Mouse (Mus musculus): Measurements from ENCODE around the gene Mrps18a. TPM values are rescaled to one million over a fixed set of nuclear protein-coding genes. Genes with fewer than 3 reads are reported as not detected.

The Mrps18a gene
- total and polyA plus RNA-seq, 3 experiments = 78.1 to 127 (median 126) TPM

DNA sequence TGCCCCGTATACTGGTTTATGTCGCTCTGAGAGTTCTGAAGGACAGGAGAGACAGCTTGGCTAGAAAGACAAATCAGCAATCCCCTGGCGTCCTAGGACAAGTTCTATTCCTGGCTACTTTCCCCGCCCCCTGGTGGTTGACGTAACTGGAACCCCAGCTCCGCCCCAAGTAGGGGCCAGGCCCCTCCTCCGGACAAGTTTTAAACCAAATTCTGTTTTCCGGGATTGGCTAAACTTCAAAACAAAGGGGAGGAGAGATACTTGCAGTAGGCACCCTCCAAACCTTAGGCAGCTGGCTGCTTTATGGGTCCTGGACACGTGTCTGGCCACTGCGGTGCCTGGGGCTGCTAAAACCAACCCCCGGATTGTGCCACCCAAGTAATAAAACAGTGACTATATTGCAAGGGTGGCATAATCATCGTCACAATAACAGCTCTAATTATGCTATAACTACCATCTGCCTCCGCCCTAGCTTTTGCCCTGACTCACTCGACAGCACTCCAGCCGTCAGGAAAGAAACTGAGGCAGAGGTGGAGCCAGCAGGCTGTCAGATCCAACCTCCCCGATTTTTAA is 49.4 kb downstream of the Mrps18a start (continued):
- TF ChIP-seq MEF2A (IDR thresholded peaks at IDR 0.05; ENCODE audit: borderline replicate concordance, low read depth, low read length) = peak; percentile 93
- TF ChIP-seq CTCF (conservative IDR thresholded peaks at IDR 0.05 in 1 of 2, IDR thresholded peaks at IDR 0.05 in 1 of 2; ENCODE audit: low read depth in 2 of 2, low read length in 2 of 2) = no peak
- peak; percentile 17; the same call in 1 of the 2 replicates for TF ChIP-seq BHLHE40 (IDR thresholded peaks at IDR 0.05; ENCODE audit: low read depth, low read length)
- no peak for TF ChIP-seq SMC3 (IDR thresholded peaks at IDR 0.05; ENCODE audit: low read depth, low read length)
- TF ChIP-seq MAFK (IDR thresholded peaks at IDR 0.05; ENCODE audit: insufficient replicate concordance, low read length) = no peak
- no peak for TF ChIP-seq JUN (IDR thresholded peaks at IDR 0.05; ENCODE audit: insufficient read depth, low read depth, low read length)
- 0 out of 2 replicates have a peak, but pooled peaks have one; percentile 38 for TF ChIP-seq KAT2A (IDR thresholded peaks at IDR 0.05; ENCODE audit: insufficient replicate concordance, low read length)

DNA sequence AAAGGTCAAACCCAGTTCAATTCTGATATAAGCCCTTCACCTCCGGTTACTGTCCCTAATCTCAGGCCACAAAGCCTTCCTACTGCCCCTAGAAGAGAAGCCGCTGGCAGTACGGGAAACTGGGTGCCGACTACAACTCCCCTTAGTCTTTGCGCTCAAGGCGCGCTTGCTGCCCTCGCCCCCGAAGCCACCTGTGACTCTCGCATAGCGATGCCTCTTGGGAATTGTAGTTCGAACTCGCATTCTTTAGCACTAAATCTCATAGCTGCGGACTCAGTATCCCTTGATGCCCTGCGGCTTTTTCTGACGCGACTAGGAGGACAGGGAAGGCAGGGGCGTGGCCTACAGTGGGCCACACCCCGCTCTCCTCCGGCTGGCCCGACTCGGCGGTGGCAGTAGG is 49.9 kb downstream of the Mrps18a start, which contains the start of gene Gtpbp2:
Gene Gtpbp2 (plus strand): TSS at position 347 of the 400 bp plus-strand sequence.
- in situ Hi-C loops (cut with MboI; ENCODE audit: low pct_ligation_motif_present, low pct_unique_long_range_greater_than_20kb, low sequenced_read_pairs) = no loop called here

More for the DNA sequence above, 49.9 kb downstream of the Mrps18a start, which contains the start of gene Gtpbp2:
- Histone ChIP-seq H3K4me3 (replicated peaks in 1 of 3; ENCODE audit: low read depth in 2 of 3, low read length in 2 of 3, poor library complexity in 1 of 3) (peak within 1 kb of the TSS; percentile 67 to 94 (median 82)), H3K27me3 (replicated peaks) (no peaks in the 10 kb centered on the region), H3K9ac (ENCODE audit: insufficient read depth, low read depth) (peak within 1 kb of the TSS; percentile 97), H3K27ac (ENCODE audit: insufficient read depth, low read depth) (peak within 1 kb of the TSS; percentile 98), H3K36me3 (replicated peaks in 1 of 2; ENCODE audit: control insufficient read depth in 1 of 2, insufficient read depth in 1 of 2, low read length in 1 of 2) (peaks cover 18 to 19% of the 10 kb centered on the region in 2 experiments), H3K4me1 (ENCODE audit: control insufficient read depth in 1 of 2, insufficient read depth in 2 of 2) (peaks cover 14 to 35% of the 10 kb centered on the region in 2 experiments), H3K9me3 (replicated peaks; ENCODE audit: low read length) (no peaks in the 10 kb centered on the region), H3K4me2 (ENCODE audit: insufficient read depth, low read depth, poor library complexity, severe bottlenecking) (peak within 1 kb of the TSS; percentile 83), H3K79me2 (replicated peaks; ENCODE audit: control insufficient read depth, extremely low read depth, insufficient read depth, poor library complexity, severe bottlenecking) (peaks cover 15% of the 10 kb centered on the region)
- TF ChIP-seq NELFE (IDR thresholded peaks at IDR 0.05; ENCODE audit: low read depth, low read length) = no peak
- TF ChIP-seq USF2 (conservative IDR thresholded peaks at IDR 0.05; ENCODE audit: low read depth, low read length) = no peak
- peak; percentile 99 for TF ChIP-seq KAT2A (IDR thresholded peaks at IDR 0.05; ENCODE audit: insufficient replicate concordance, low read length)
- peak; percentile 51 for TF ChIP-seq USF1 (IDR thresholded peaks at IDR 0.05; ENCODE audit: low read depth, low read length)
- TF ChIP-seq POLR2A (IDR thresholded peaks at IDR 0.05; ENCODE audit: low read depth, low read length) = peak; percentile 41
- no peak for TF ChIP-seq MEF2A (IDR thresholded peaks at IDR 0.05; ENCODE audit: borderline replicate concordance, low read depth, low read length)
- no peak for TF ChIP-seq RCOR1 (conservative IDR thresholded peaks at IDR 0.05; ENCODE audit: low read depth, low read length)
- peak; percentile 55 for TF ChIP-seq NRF1 (IDR thresholded peaks at IDR 0.05; ENCODE audit: low read depth, low read length)
- no peak for TF ChIP-seq TCF12 (IDR thresholded peaks at IDR 0.05; ENCODE audit: low read depth, low read length)
- TF ChIP-seq PAX5 (IDR thresholded peaks at IDR 0.05; ENCODE audit: low read length) = no peak
- no peak for TF ChIP-seq CHD1 (IDR thresholded peaks at IDR 0.05; ENCODE audit: low read depth, low read length)
- peak; percentile 62; the same call in 1 of the 2 replicates for TF ChIP-seq MYC (IDR thresholded peaks at IDR 0.05; ENCODE audit: low read depth, low read length)
- no peak for TF ChIP-seq EP300 (IDR thresholded peaks at IDR 0.05; ENCODE audit: low read length)
- TF ChIP-seq GABPA (IDR thresholded peaks at IDR 0.05; ENCODE audit: insufficient replicate concordance, low read depth, low read length) = peak; percentile 82; the same call in 1 of the 2 replicates
- peak; percentile 80; the same call in 1 of the 2 replicates for TF ChIP-seq SIN3A (IDR thresholded peaks at IDR 0.05; ENCODE audit: low read length)
- TF ChIP-seq E2F4 (IDR thresholded peaks at IDR 0.05; ENCODE audit: insufficient replicate concordance, low read depth, low read length) = peak; percentile 55; the same call in 1 of the 2 replicates
- TF ChIP-seq ZKSCAN1 (IDR thresholded peaks at IDR 0.05; ENCODE audit: borderline replicate concordance, low read depth, low read length) = no peak
- no peak for TF ChIP-seq JUN (IDR thresholded peaks at IDR 0.05; ENCODE audit: insufficient read depth, low read depth, low read length)
- peak; percentile 84 for TF ChIP-seq ELF1 (IDR thresholded peaks at IDR 0.05; ENCODE audit: low read depth, low read length)
- TF ChIP-seq POLR2AphosphoS2 (IDR thresholded peaks at IDR 0.05; ENCODE audit: low read depth, low read length) = no peak; the same call in 1 of the 2 replicates
- peak; percentile 95 for TF ChIP-seq CHD2 (IDR thresholded peaks at IDR 0.05; ENCODE audit: low read length)
- TF ChIP-seq TBP (conservative IDR thresholded peaks at IDR 0.05; ENCODE audit: low read depth, low read length) = peak; percentile 75
- TF ChIP-seq MAZ (IDR thresholded peaks at IDR 0.05; ENCODE audit: low read depth, low read length) = peak; percentile 91
- no peak for TF ChIP-seq CTCF (conservative IDR thresholded peaks at IDR 0.05 in 1 of 2, IDR thresholded peaks at IDR 0.05 in 1 of 2; ENCODE audit: low read depth in 2 of 2, low read length in 2 of 2)
- peak; percentile 94 for TF ChIP-seq HCFC1 (IDR thresholded peaks at IDR 0.05; ENCODE audit: low read depth, low read length)
- TF ChIP-seq IRF4 (IDR thresholded peaks at IDR 0.05; ENCODE audit: low read depth, low read length) = peak; percentile 44; the same call in 1 of the 2 replicates
- dilution Hi-C loops (cut with MboI; ENCODE audit: extremely low pct_ligation_motif_present, extremely low pct_unique_long_range_greater_than_20kb, low sequenced_read_pairs) = no loop called here
- DNase-seq (ENCODE audit: extremely low read depth) = peak; percentile 99

Data from CH12.LX (cell line).